Mouse (Mus musculus) erythroblast, embryonic 14.5 days (primary cell): ENCODE results near the gene Methig1.

Experiments
- GATA1 ChIP-seq: IDR thresholded peaks from 2 replicates; pipeline ENCODE4 v1.6.1; 2012; ENCODE audit warnings: low read length, inconsistent platforms, mixed read lengths
- TAL1 ChIP-seq: IDR thresholded peaks from 3 replicates; pipeline ENCODE4 v1.6.1; 2012; ENCODE audit warnings: low read length, inconsistent platforms, mixed read lengths

DNA sequence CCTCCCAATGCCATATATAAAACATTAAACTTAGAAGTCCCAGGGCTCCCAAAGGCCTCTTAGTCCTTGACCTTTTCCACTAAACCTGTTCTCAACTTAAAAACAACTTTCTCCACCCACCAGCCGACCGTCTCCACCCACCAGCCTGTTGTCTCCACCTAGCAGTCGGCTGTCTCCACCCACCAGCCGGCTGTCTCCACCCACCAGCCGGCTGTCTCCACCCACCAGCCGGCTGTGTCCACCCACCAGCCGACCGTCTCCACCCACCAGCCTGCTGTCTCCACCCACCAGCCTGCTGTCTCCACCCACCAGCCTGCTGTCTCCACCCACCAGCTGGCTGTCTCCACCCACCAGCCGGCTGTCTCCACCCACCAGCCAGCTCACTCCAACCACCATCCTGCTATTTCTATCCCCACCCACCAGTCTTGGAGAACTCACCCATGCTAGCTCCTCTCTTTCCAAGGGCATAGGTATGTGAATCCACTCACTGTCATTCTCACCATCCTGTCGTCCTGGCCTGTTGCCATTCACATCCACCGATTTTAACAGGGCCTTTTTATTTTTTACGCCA lies 28.8 kb upstream of the Methig1 start:
- no peak for TF ChIP-seq GATA1
- TF ChIP-seq TAL1, result no peak
